Mouse (Mus musculus): ENCODE measurements around the gene Rbms3.

DNA sequence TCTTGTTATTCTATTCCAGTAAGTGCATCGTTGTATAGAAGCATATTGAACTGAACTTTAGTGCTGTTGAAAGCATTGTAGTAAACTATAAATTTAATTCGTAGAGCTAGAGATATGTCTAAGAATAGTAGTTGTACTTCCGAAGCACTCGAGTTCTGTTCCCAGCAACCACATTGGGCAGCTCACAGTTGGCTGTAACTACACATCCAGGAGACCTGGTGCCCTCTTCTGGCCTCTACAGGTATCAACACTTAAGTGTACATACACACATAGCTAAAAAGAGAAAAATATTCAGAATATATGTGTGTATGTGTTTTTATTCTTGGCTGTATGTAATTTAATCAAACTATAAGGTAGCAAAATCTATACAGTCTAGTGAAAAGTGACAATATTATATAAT lies 1098.6 kb downstream of the Rbms3 start:
- TF ChIP-seq CTCF (IDR thresholded peaks at IDR 0.05; ENCODE audit: low read depth, low read length) (no peak), POLR2A (IDR thresholded peaks at IDR 0.05; ENCODE audit: extremely low read depth, insufficient read depth, low read length) (no peak)

Measured in liver, adult 2 months (tissue).